Mouse (Mus musculus) heart, adult 2 months (tissue): ENCODE results near the gene March9. TPM values are rescaled to one million over a fixed set of nuclear protein-coding genes. Genes with fewer than 3 reads are reported as not detected.
A peak's percentile ranks its signal among the peaks of the same experiment; 100 is the strongest.

ENCODE experiments used
- DNase-seq, 2 experiments: peaks; one replicate each; pipeline ENCODE4 v3.0.0; 2021
- H3K27ac ChIP-seq: fragments of 200-600 bp; 2 replicates; pipeline ENCODE4 v1.8.1; 2022
- H3K27me3 ChIP-seq: fragments of 200-500 bp; 2 replicates; pipeline ENCODE4 v1.6.1; 2012; ENCODE audit warnings: mild to moderate bottlenecking, low read length, inconsistent platforms, mixed read lengths; ENCODE audit not compliant: control insufficient read depth, insufficient read depth
- H3K36me3 ChIP-seq: fragments of 200-500 bp; 2 replicates; pipeline ENCODE4 v1.6.1; 2012; ENCODE audit warnings: low read length, inconsistent platforms; ENCODE audit not compliant: control insufficient read depth, insufficient read depth
- H3K4me1 ChIP-seq: fragments of 200-500 bp; 2 replicates; pipeline ENCODE4 v1.6.1; 2011; ENCODE audit warnings: low read length; ENCODE audit not compliant: control insufficient read depth, insufficient read depth
- H3K4me3 ChIP-seq: fragments of 200-600 bp; 2 replicates; pipeline ENCODE4 v1.8.1; 2022
- H3K79me2 ChIP-seq: fragments of 200-500 bp; replicated peaks from 2 replicates; pipeline ENCODE4 v1.6.1; 2012; ENCODE audit warnings: mild to moderate bottlenecking, inconsistent platforms, low read length, moderate library complexity, mixed read lengths; ENCODE audit not compliant: control insufficient read depth, insufficient read depth
- H3K9ac ChIP-seq: fragments of 200-500 bp; 2 replicates; pipeline ENCODE4 v1.6.1; 2012; ENCODE audit warnings: low read depth, mild to moderate bottlenecking, control low read depth, inconsistent platforms, low read length, mixed read lengths
- CTCF ChIP-seq: fragments of 200-600 bp; IDR thresholded peaks from 2 replicates; pipeline ENCODE4 v1.8.1; 2022; ENCODE audit warnings: antibody characterized with exemption, mild to moderate bottlenecking, moderate library complexity
- EP300 ChIP-seq: fragments of 200-500 bp; IDR thresholded peaks from 2 replicates; pipeline ENCODE4 v1.6.1; 2011; ENCODE audit warnings: low read depth, low read length, control low read depth; ENCODE audit not compliant: insufficient read depth
- POLR2A ChIP-seq: fragments of 200-500 bp; IDR thresholded peaks from 2 replicates; pipeline ENCODE4 v1.6.1; 2011; ENCODE audit warnings: mild to moderate bottlenecking, low read depth, low read length, control low read depth; ENCODE audit not compliant: insufficient read depth
- WGBS: fragments of 180-500 bp; shearing (Covaris S2); methylation state at CpG from one replicate; pipeline ENCODE4 v1.1.7; 2018; 5-methylcytosine and 5-hydroxymethylcytosine counted together
- intact Hi-C: fragments of 180-260 bp; cut with DNase I; formaldehyde crosslinking; loops from one replicate; pipeline ENCODE4 v1.15.1; 2025
- polyA plus RNA-seq: library from polyadenylated mRNA; depleted of rRNA; stranded (reverse); fragments of >200 nt; gene quantifications from 2 replicates; pipeline ENCODE4 v1.2.3, GENCODE M21; 2012
- total RNA-seq, 2 experiments: library from RNA; stranded (reverse); gene quantifications; 2 replicates each; pipeline ENCODE4 v1.2.3; 2021

March9 gene
- total and polyA plus RNA-seq, 3 experiments = 2.7 to 3.1 (median 2.8) TPM

- Histone ChIP-seq H3K4me3 (no peak overlapping the region), H3K79me2 (no peaks in the 10 kb centered on the region), H3K36me3 (no peaks in the 10 kb centered on the region), H3K4me1 (peaks cover 6% of the 10 kb centered on the region), H3K27ac (no peak overlapping the region), H3K9ac (no peak overlapping the region), H3K27me3 (no peaks in the 10 kb centered on the region)
- no peak for DNase-seq
- 71% methylated on average over 5 of the region's 5 CpGs for WGBS
- TF ChIP-seq CTCF (no peak), EP300 (no peak), POLR2A (no peak)
- intact Hi-C loops = loop anchor here (10.0 kb wide), 1 partner anchor 1684 kb away; the partner anchor contains the start of genes Dgka and Pym1
Measured at GRCm38 (mm10) chr10:127061085-127061484, 1.1 kb upstream of the March9 start.

GRCm38 (mm10) chr10:127059174-127059967 lies 613 bp downstream of the March9 start:
- H3K27ac ChIP-seq = no peak overlapping the region
- intact Hi-C loops = no loop called here
- no peak for TF ChIP-seq EP300
- no peak for TF ChIP-seq CTCF
- no peak for TF ChIP-seq POLR2A
- WGBS = 1% methylated on average over 73 of the region's 92 CpGs
- H3K27me3 ChIP-seq = no peaks in the 10 kb centered on the region
- H3K36me3 ChIP-seq = no peaks in the 10 kb centered on the region
- peak overlapping the region; percentile 66 for H3K4me3 ChIP-seq
- H3K4me1 ChIP-seq = peaks cover 5% of the 10 kb centered on the region
- peak overlapping the region; percentile 72 for H3K9ac ChIP-seq
- no peak for DNase-seq
- no peaks in the 10 kb centered on the region for H3K79me2 ChIP-seq

- no peak for DNase-seq
- H3K4me3 ChIP-seq = peak overlapping the region; percentile 66; the same call in 1 of the 2 replicates
- H3K27ac ChIP-seq = no peak overlapping the region
- no peaks in the 10 kb centered on the region for H3K79me2 ChIP-seq
- no peaks in the 10 kb centered on the region for H3K27me3 ChIP-seq
- TF ChIP-seq CTCF (no peak), EP300 (no peak), POLR2A (no peak)
- peaks cover 4% of the 10 kb centered on the region; the same call in 1 of the 2 replicates for H3K4me1 ChIP-seq
- H3K36me3 ChIP-seq = no peaks in the 10 kb centered on the region
- H3K9ac ChIP-seq = no peak overlapping the region
- intact Hi-C loops = no loop called here
- 11% methylated on average over 8 of the region's 8 CpGs for WGBS
Measured at GRCm38 (mm10) chr10:127058708-127059107, 1.3 kb downstream of the March9 start.

- H3K27me3 ChIP-seq = no peaks in the 10 kb centered on the region
- DNase-seq = peak; percentile 73 to 81
Measured at GRCm38 (mm10) chr10:127058161-127058560, 1.8 kb downstream of the March9 start.

GRCm38 (mm10) chr10:127056490-127056889 lies 3.5 kb downstream of the March9 start:
- Histone ChIP-seq H3K4me3 (no peak overlapping the region), H3K27me3 (no peaks in the 10 kb centered on the region), H3K4me1 (peaks cover 2% of the 10 kb centered on the region; the same call in 1 of the 2 replicates), H3K9ac (no peak overlapping the region), H3K36me3 (no peaks in the 10 kb centered on the region), H3K27ac (no peak overlapping the region), H3K79me2 (no peaks in the 10 kb centered on the region)
- intact Hi-C loops = no loop called here
- no peak for DNase-seq
- TF ChIP-seq CTCF (no peak), POLR2A (no peak), EP300 (no peak)
- WGBS = 88% methylated on average over 20 of the region's 20 CpGs

More at GRCm38 (mm10) chr10:127058161-127058560, 1.8 kb downstream of the March9 start:
- H3K79me2 ChIP-seq = no peaks in the 10 kb centered on the region
- peaks cover 4% of the 10 kb centered on the region; the same call in 1 of the 2 replicates for H3K4me1 ChIP-seq
- no peaks in the 10 kb centered on the region for H3K36me3 ChIP-seq
- no peak overlapping the region for H3K9ac ChIP-seq
- intact Hi-C loops = no loop called here
- 11% methylated on average over 9 of the region's 9 CpGs for WGBS
- H3K4me3 ChIP-seq = no peak overlapping the region
- no peak for TF ChIP-seq EP300
- no peak for TF ChIP-seq POLR2A
- peak; percentile 98 for TF ChIP-seq CTCF
- no peak overlapping the region for H3K27ac ChIP-seq

- H3K36me3 ChIP-seq = no peaks in the 10 kb centered on the region
- H3K79me2 ChIP-seq = no peaks in the 10 kb centered on the region
- H3K9ac ChIP-seq = no peak overlapping the region
- no peaks in the 10 kb centered on the region for H3K27me3 ChIP-seq
- no peak overlapping the region for H3K27ac ChIP-seq
- H3K4me3 ChIP-seq = no peak overlapping the region
- intact Hi-C loops = no loop called here
- TF ChIP-seq CTCF (no peak), EP300 (no peak), POLR2A (no peak)
- 81% methylated on average over 8 of the region's 8 CpGs for WGBS
- H3K4me1 ChIP-seq = peaks cover under 1% of the 10 kb centered on the region; the same call in 1 of the 2 replicates
- DNase-seq = no peak
Measured at GRCm38 (mm10) chr10:127055406-127055805, 4.6 kb downstream of the March9 start.
